Mouse (Mus musculus): ENCODE results near the gene Hspb2.

GRCm38 (mm10) chr9:50770011-50770410 is 17.9 kb upstream of the Hspb2 start:
- TF ChIP-seq USF1 (IDR thresholded peaks at IDR 0.05; ENCODE audit: low read depth) (no peak), CTCF (IDR thresholded peaks at IDR 0.05; ENCODE audit: control insufficient read depth, insufficient read depth, insufficient read length) (no peak), MAX (IDR thresholded peaks at IDR 0.05) (no peak), MYOD1 (IDR thresholded peaks at IDR 0.05; ENCODE audit: control insufficient read depth, insufficient read length, low read depth) (no peak), MYOG (IDR thresholded peaks at IDR 0.05; ENCODE audit: control insufficient read depth, extremely low read depth, insufficient read length) (no peak), CEBPB (IDR thresholded peaks at IDR 0.05; ENCODE audit: low read depth) (no peak)
